Mouse (Mus musculus) forebrain, postnatal 0 days (tissue): Measurements from ENCODE around the gene Psmb3. TPM values are rescaled to one million over a fixed set of nuclear protein-coding genes. Genes with fewer than 3 reads are reported as not detected.

ENCODE experiments used
- ATAC-seq: fragments of 200-750 bp; cut with Nextera tagmentation; 2 replicates; pipeline ENCODE4 v1.8.0; 2017; ENCODE audit warnings: mild to moderate bottlenecking, moderate library complexity
- DNase-seq: peaks from one replicate; pipeline ENCODE4 v3.0.0-alpha.2; 2015
- H3K27ac ChIP-seq: fragments of 300-500 bp; sonication (generic); 2 replicates; pipeline ENCODE4 v1.5.1; 2014; ENCODE audit warnings: low read depth, mild to moderate bottlenecking, antibody characterized with exemption, low read length, moderate library complexity, mixed read lengths
- H3K27me3 ChIP-seq: fragments of 300-500 bp; sonication (generic); 2 replicates; pipeline ENCODE4 v1.6.1; 2014; ENCODE audit warnings: mild to moderate bottlenecking, low read length, mixed read lengths; ENCODE audit not compliant: insufficient read depth
- H3K36me3 ChIP-seq: fragments of 300-500 bp; sonication (generic); 2 replicates; pipeline ENCODE4 v1.6.1; 2014; ENCODE audit warnings: mild to moderate bottlenecking, moderate library complexity; ENCODE audit not compliant: insufficient read depth
- H3K4me1 ChIP-seq: fragments of 300-500 bp; sonication (generic); 2 replicates; pipeline ENCODE4 v1.6.1; 2014; ENCODE audit warnings: antibody characterized with exemption; ENCODE audit not compliant: insufficient read depth
- H3K4me2 ChIP-seq: fragments of 300-500 bp; sonication (generic); 2 replicates; pipeline ENCODE4 v1.6.1; 2014; ENCODE audit warnings: low read depth, mild to moderate bottlenecking, moderate library complexity
- H3K4me3 ChIP-seq: fragments of 300-500 bp; sonication (generic); 2 replicates; pipeline ENCODE4 v1.5.1; 2014; ENCODE audit warnings: low read depth, low read length, mixed read lengths
- H3K9ac ChIP-seq: fragments of 300-500 bp; sonication (generic); 2 replicates; pipeline ENCODE4 v1.6.1; 2014; ENCODE audit warnings: mild to moderate bottlenecking
- H3K9me3 ChIP-seq: fragments of 300-500 bp; sonication (generic); 2 replicates; pipeline ENCODE4 v1.6.1; 2016; ENCODE audit warnings: low read length
- CTCF ChIP-seq: sonication (generic); IDR thresholded peaks from 2 replicates; pipeline ENCODE4 v1.5.1; 2016; ENCODE audit warnings: antibody characterized with exemption, control low read depth, low read depth
- WGBS: fragments of 180-500 bp; shearing (Covaris S2); extraction: QIAGEN DNeasy Blood & Tissue Kit; methylation state at CpG from one replicate; pipeline ENCODE4 v1.1.7; 2014; 5-methylcytosine and 5-hydroxymethylcytosine counted together
- microRNA-seq, 2 experiments: library from miRNA; unstranded; fragments of <30 nt; microRNA quantifications; one replicate each; pipeline ENCODE4; 2016
- polyA plus RNA-seq: library from polyadenylated mRNA; unstranded; fragments of >200 nt; fragmentation: Nextera tagmentation; extraction: Ambion mirVana; gene quantifications from 2 replicates; pipeline ENCODE4 v1.2.1, GENCODE M21; 2015
- total RNA-seq: library from RNA; depleted of rRNA; stranded (reverse); fragments of >200 nt; gene quantifications from 2 replicates; pipeline ENCODE4 v1.2.3, GENCODE M21; 2014; rRNA removed

Gene Psmb3
- total and polyA plus RNA-seq, 2 experiments from 2014 or later = 322 to 499 TPM

DNA sequence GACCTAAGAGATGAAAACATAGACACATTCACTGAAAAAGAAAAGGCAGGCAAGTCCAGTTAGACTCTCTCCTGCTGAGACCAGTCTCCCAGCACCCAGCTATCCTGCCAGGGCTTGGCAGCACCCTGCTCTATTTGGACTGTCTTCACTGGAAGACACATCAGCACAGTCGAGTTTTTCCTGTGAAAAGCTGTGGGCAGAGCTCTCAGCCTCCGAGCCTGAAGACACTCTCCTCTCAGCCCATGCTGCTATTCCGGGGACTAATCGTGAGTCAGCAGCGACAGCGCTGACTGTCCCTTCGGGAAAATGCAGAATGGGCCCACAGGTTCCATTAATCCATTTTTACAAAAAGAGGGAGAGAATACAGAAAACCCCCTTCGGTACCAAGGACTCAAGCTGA, 50.1 kb downstream of the Psmb3 start:
- H3K9me3 ChIP-seq = no peaks in the 10 kb centered on the region
- no peak overlapping the region for H3K4me2 ChIP-seq
- no peak overlapping the region for H3K4me3 ChIP-seq
- no peak overlapping the region for H3K9ac ChIP-seq
- WGBS = 92% methylated on average over 8 of the region's 8 CpGs
- ATAC-seq = no peak
- no peaks in the 10 kb centered on the region for H3K27me3 ChIP-seq
- no peak for DNase-seq
- H3K36me3 ChIP-seq = peaks cover 72% of the 10 kb centered on the region
- no peaks in the 10 kb centered on the region for H3K4me1 ChIP-seq
- TF ChIP-seq CTCF = no peak
- no peak overlapping the region for H3K27ac ChIP-seq

DNA sequence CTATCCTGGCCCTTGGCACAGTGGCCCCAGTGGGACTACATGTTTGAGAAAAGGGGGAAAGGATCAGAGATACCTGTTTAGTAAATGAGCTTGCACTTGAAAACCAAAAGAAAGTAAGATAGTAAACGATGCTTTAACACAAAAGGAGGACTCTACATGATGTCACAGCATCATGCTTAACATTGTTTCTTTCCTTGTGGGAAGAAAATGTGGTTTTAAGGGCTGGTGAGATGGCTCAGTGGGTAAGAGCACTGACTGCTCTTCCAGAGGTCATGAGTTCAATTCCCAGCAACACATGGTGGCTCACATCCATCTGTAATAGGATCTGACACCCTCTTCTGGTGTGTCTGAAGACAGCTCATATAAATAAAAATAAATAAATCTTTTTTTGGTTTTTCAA, 54.9 kb downstream of the Psmb3 start:
- no peaks in the 10 kb centered on the region for H3K27me3 ChIP-seq
- no peaks in the 10 kb centered on the region for H3K9me3 ChIP-seq
- H3K36me3 ChIP-seq = peaks cover 77% of the 10 kb centered on the region
- H3K9ac ChIP-seq = no peak overlapping the region
- no peak overlapping the region for H3K4me2 ChIP-seq
- DNase-seq = no peak
- H3K27ac ChIP-seq = no peak overlapping the region
- TF ChIP-seq CTCF = no peak
- H3K4me1 ChIP-seq = no peaks in the 10 kb centered on the region
- no peak overlapping the region for H3K4me3 ChIP-seq
- 89% methylated on average over 1 of the region's 1 CpGs for WGBS
- ATAC-seq = no peak

DNA sequence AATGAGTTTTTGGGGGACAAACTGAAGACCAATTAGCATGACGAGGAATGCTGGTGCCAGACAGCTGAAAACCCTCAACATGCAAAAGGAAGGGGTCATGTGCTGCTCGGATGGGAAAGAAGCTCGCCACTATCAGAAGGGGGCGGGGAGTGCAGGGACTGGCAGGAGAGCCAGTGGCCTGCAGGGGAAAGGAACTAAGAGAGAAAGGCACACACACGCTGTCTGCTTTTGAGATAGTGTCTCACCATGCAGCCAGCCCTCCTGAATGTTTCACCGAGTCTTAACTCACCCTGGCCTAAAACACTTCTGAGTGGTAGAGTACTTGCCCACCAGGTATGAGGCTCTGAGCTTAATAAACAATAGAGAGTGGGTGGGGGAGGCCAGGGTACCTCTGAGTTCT, 55.7 kb downstream of the Psmb3 start:
- ATAC-seq (no peak), DNase-seq (no peak)
- Histone ChIP-seq H3K4me2 (no peak overlapping the region), H3K4me3 (no peak overlapping the region), H3K27ac (no peak overlapping the region), H3K9me3 (no peaks in the 10 kb centered on the region), H3K4me1 (no peaks in the 10 kb centered on the region), H3K36me3 (peaks cover 70% of the 10 kb centered on the region), H3K27me3 (no peaks in the 10 kb centered on the region), H3K9ac (no peak overlapping the region)
- TF ChIP-seq CTCF = no peak
- WGBS = 90% methylated on average over 6 of the region's 6 CpGs

DNA sequence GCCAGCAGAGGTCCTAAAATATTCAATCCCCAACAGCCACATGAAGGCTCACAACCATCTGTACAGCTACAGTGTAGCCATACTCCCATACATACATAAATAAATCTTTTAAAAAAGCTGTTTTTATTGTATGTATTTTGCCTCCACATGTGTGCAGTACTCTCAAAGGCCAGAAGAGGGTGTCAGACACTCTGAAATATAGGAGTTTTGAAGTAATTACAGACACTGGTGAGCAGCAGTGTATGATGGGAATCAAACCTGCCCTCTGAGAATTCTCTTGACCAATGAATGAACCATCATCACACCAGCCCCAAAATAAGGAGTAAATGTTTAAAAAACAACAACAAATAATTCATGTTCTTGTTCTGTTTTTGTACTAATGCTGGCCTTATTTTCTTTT, 58.4 kb downstream of the Psmb3 start:
- Histone ChIP-seq H3K9me3 (no peaks in the 10 kb centered on the region), H3K36me3 (peaks cover 53% of the 10 kb centered on the region), H3K4me1 (0 out of 2 replicates have a peak, but pooled peaks cover 11% of the 10 kb centered on the region), H3K27me3 (no peaks in the 10 kb centered on the region), H3K4me2 (no peak overlapping the region), H3K9ac (no peak overlapping the region), H3K4me3 (no peak overlapping the region), H3K27ac (no peak overlapping the region)
- ATAC-seq = no peak
- DNase-seq = no peak
- peak; percentile 33 for TF ChIP-seq CTCF

Small RNAs within 50 kb of the gene (microRNA-seq; reads per million reads assigned to microRNA genes)
- gene Gm24158 (0.12 to 0.77 reads per million in 2 experiments), gene Mir6927 (0 to 0.12 reads per million in 2 experiments), gene Mir8102 (0 to 0.12 reads per million in 2 experiments)

Other genes with a start within 250 kb of the Psmb3 start
- 0.38 TPM in 1 of 2 replicates, not detected in the other for gene 4933428G20Rik, start 203.1 kb upstream of the Psmb3 start, total RNA-seq
- 0.25 TPM in 1 of 2 replicates, not detected in the other for gene 4933428G20Rik, start 203.1 kb upstream of the Psmb3 start, polyA plus RNA-seq
- 50.1 and 70.7 TPM in 2 replicates for gene Srcin1, start 127.2 kb upstream of the Psmb3 start, total RNA-seq
- 8.9 and 12.0 TPM in 2 replicates for gene Srcin1, start 127.2 kb upstream of the Psmb3 start, polyA plus RNA-seq
- 5.0 and 6.8 TPM in 2 replicates for gene Epop, start 73.7 kb upstream of the Psmb3 start, total RNA-seq
- gene Epop, start 73.7 kb upstream of the Psmb3 start, polyA plus RNA-seq = 3.6 and 4.1 TPM in 2 replicates
- gene Mllt6, start 40.0 kb upstream of the Psmb3 start, total RNA-seq = 42.2 and 48.1 TPM in 2 replicates
- gene Mllt6, start 40.0 kb upstream of the Psmb3 start, polyA plus RNA-seq = 1.7 TPM in 2 replicates
- 14.4 and 15.5 TPM in 2 replicates for gene Cisd3, start 17.6 kb upstream of the Psmb3 start, total RNA-seq
- 27.2 and 27.8 TPM in 2 replicates for gene Cisd3, start 17.6 kb upstream of the Psmb3 start, polyA plus RNA-seq
- gene Pcgf2, start 2.9 kb upstream of the Psmb3 start, total RNA-seq = 13.0 and 21.9 TPM in 2 replicates
- 10.0 and 12.6 TPM in 2 replicates for gene Pcgf2, start 2.9 kb upstream of the Psmb3 start, polyA plus RNA-seq
- 131 and 146 TPM in 2 replicates for gene Pip4k2b, start 41.3 kb downstream of the Psmb3 start, total RNA-seq
- 4.2 and 4.6 TPM in 2 replicates for gene Pip4k2b, start 41.3 kb downstream of the Psmb3 start, polyA plus RNA-seq
- gene Cwc25, start 63.2 kb downstream of the Psmb3 start, total RNA-seq = 15.2 and 15.5 TPM in 2 replicates
- gene Cwc25, start 63.2 kb downstream of the Psmb3 start, polyA plus RNA-seq = 7.8 and 11.8 TPM in 2 replicates
- not detected in 2 replicates for gene 1700001P01Rik, start 72.5 kb downstream of the Psmb3 start, total RNA-seq
- gene 1700001P01Rik, start 72.5 kb downstream of the Psmb3 start, polyA plus RNA-seq = 0.27 and 0.33 TPM in 2 replicates
- 310 and 470 TPM in 2 replicates for gene Rpl23, start 79.0 kb downstream of the Psmb3 start, total RNA-seq
- gene Rpl23, start 79.0 kb downstream of the Psmb3 start, polyA plus RNA-seq = 346 and 490 TPM in 2 replicates
- gene Lasp1, start 95.6 kb downstream of the Psmb3 start, total RNA-seq = 142 and 153 TPM in 2 replicates
- gene Lasp1, start 95.6 kb downstream of the Psmb3 start, polyA plus RNA-seq = 117 and 152 TPM in 2 replicates
- gene B230217C12Rik, start 137.4 kb downstream of the Psmb3 start, total RNA-seq = 21.0 and 24.8 TPM in 2 replicates
- gene B230217C12Rik, start 137.4 kb downstream of the Psmb3 start, polyA plus RNA-seq = 28.6 and 31.5 TPM in 2 replicates
- gene Fbxo47, start 180.8 kb downstream of the Psmb3 start, total RNA-seq = 1.3 and 1.8 TPM in 2 replicates
- 0.43 and 0.58 TPM in 2 replicates for gene Fbxo47, start 180.8 kb downstream of the Psmb3 start, polyA plus RNA-seq